Mouse (Mus musculus) liver, adult 2 months (tissue): ENCODE data around the gene Bpifa1.

Source experiments
- CTCF ChIP-seq: fragments of 200-500 bp; IDR thresholded peaks from 2 replicates; pipeline ENCODE4 v1.5.1; 2011; ENCODE audit warnings: low read depth, low read length, control low read depth
- POLR2A ChIP-seq: fragments of 200-500 bp; IDR thresholded peaks from 2 replicates; pipeline ENCODE4 v1.6.1; 2011; ENCODE audit warnings: low read length, control low read depth; ENCODE audit not compliant: insufficient read depth; ENCODE audit errors: extremely low read depth

DNA sequence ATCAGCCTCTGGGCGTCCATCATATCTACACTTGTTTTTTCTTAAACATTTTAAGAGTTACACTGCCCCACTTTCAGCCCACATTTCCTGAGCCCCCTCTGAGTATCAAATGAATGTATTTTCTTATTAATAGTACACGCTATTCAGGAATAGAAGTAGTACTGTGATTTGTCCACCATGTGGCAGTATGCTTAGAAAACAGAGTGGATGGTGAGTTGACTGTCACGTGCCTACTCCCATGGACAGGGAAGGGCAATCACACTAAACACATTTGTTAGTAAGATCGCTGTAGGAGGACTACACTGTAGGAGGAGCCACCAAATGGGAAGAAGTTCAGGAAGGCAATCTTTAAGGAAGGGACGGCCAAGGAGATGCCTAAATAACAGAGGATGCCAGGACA lies 44.8 kb downstream of the Bpifa1 start:
- TF ChIP-seq CTCF (no peak), POLR2A (no peak)
